Mouse (Mus musculus) neural tube, embryonic 13.5 days (tissue): ENCODE results near the gene Agpat4. TPM values are rescaled to one million over a fixed set of nuclear protein-coding genes. Genes with fewer than 3 reads are reported as not detected.
A peak's percentile ranks its signal among the peaks of the same experiment; 100 is the strongest.

Experiments used
- ATAC-seq: fragments of 200-750 bp; cut with Nextera tagmentation; 2 replicates; pipeline ENCODE4 v1.8.0; 2017; ENCODE audit warnings: low read depth, mild to moderate bottlenecking, moderate TSS enrichment, moderate library complexity
- H3K27ac ChIP-seq: fragments of 300-500 bp; sonication (generic); replicated peaks from 2 replicates; pipeline ENCODE4 v1.5.1; 2015; ENCODE audit warnings: moderate library complexity, mild to moderate bottlenecking, inconsistent platforms
- H3K27me3 ChIP-seq: fragments of 300-500 bp; sonication (generic); 2 replicates; pipeline ENCODE4 v1.6.1; 2015; ENCODE audit warnings: mild to moderate bottlenecking, inconsistent platforms
- H3K36me3 ChIP-seq: fragments of 300-500 bp; sonication (generic); 2 replicates; pipeline ENCODE4 v1.6.1; 2015; ENCODE audit warnings: mild to moderate bottlenecking, inconsistent platforms
- H3K4me1 ChIP-seq: fragments of 300-500 bp; sonication (generic); replicated peaks from 2 replicates; pipeline ENCODE4 v1.6.1; 2015; ENCODE audit warnings: inconsistent platforms
- H3K4me2 ChIP-seq: fragments of 300-500 bp; sonication (generic); 2 replicates; pipeline ENCODE4 v1.6.1; 2015; ENCODE audit warnings: inconsistent platforms, mild to moderate bottlenecking, moderate library complexity
- H3K4me3 ChIP-seq: fragments of 300-500 bp; sonication (generic); 2 replicates; pipeline ENCODE4 v1.5.1; 2015; ENCODE audit warnings: mild to moderate bottlenecking, inconsistent platforms
- H3K9ac ChIP-seq: fragments of 300-500 bp; sonication (generic); 2 replicates; pipeline ENCODE4 v1.6.1; 2015; ENCODE audit warnings: moderate library complexity, mild to moderate bottlenecking, inconsistent platforms
- H3K9me3 ChIP-seq: fragments of 300-500 bp; sonication (generic); 2 replicates; pipeline ENCODE4 v1.6.1; 2016; ENCODE audit warnings: inconsistent platforms
- WGBS: fragments of 180-500 bp; shearing (Covaris S2); methylation state at CpG from one replicate; pipeline ENCODE4 v1.1.7; 2015; 5-methylcytosine and 5-hydroxymethylcytosine counted together
- polyA plus RNA-seq: library from polyadenylated mRNA; unstranded; fragments of >200 nt; fragmentation: Nextera tagmentation; extraction: Ambion mirVana; gene quantifications from 2 replicates; pipeline ENCODE4 v1.2.1, GENCODE M21; 2015

The Agpat4 gene
- polyA plus RNA-seq, 1 experiment from 2014 or later = 41.8 TPM

GRCm38 (mm10) chr17:12163403-12163802 lies 44.9 kb downstream of the Agpat4 start:
- H3K4me1 ChIP-seq = peaks cover 29% of the 10 kb centered on the region
- ATAC-seq = no peak
- 0 out of 2 replicates have a peak, but pooled peaks cover 4% of the 10 kb centered on the region for H3K36me3 ChIP-seq
- no peaks in the 10 kb centered on the region for H3K27me3 ChIP-seq
- WGBS = 58% methylated on average over 13 of the region's 13 CpGs
- no peak overlapping the region for H3K9ac ChIP-seq
- no peak overlapping the region for H3K4me3 ChIP-seq
- no peak overlapping the region for H3K4me2 ChIP-seq
- no peaks in the 10 kb centered on the region for H3K9me3 ChIP-seq
- H3K27ac ChIP-seq = no peak overlapping the region

DNA sequence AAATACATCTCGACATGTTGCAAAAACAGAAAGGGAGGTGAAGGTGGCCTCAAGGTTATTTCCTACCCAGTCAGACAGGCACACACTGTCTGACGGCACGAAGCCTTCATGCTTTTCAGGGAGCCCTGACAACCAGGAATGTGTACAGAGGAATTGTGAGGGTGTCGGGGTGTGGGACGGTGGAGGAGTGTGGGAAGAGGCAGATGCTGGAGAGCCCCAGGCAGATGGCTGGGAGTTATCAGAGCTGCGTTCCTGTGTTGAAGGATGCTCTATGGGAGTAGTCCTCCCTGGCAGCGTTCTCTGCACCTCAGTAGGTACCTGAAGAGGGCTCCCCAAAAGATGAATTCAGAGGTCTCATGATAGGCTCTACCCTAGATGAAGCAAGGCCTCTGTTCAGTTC lies 45.4 kb downstream of the Agpat4 start:
- Histone ChIP-seq H3K9ac (no peak overlapping the region), H3K27me3 (no peaks in the 10 kb centered on the region), H3K4me2 (no peak overlapping the region), H3K4me3 (no peak overlapping the region), H3K36me3 (0 out of 2 replicates have a peak, but pooled peaks cover 4% of the 10 kb centered on the region), H3K27ac (no peak overlapping the region), H3K9me3 (no peaks in the 10 kb centered on the region), H3K4me1 (peaks cover 34% of the 10 kb centered on the region)
- no peak for ATAC-seq
- WGBS = 68% methylated on average over 7 of the region's 7 CpGs

DNA sequence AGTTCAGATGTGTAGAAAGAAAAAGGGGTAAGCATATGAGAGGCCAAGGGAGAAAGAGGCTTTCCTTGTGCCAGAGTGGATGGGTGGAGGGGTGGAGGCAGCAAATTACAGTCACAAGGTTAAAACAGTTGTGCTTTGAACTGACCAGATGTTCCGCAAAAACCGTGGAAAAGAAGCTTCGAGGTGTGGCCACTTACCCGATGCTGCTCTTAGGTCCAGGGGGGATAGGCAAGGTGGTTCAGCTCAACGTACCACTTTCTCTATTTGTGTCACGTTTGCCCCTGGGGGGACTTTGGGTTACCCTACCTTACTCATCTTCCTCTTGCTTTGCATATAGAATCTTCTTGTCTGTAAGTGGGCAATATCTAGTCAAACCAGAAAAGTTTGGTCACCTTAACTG lies 46.0 kb downstream of the Agpat4 start:
- no peak for ATAC-seq
- Histone ChIP-seq H3K27ac (no peak overlapping the region), H3K9ac (no peak overlapping the region), H3K9me3 (no peaks in the 10 kb centered on the region), H3K4me1 (peaks cover 40% of the 10 kb centered on the region), H3K4me2 (no peak overlapping the region), H3K4me3 (no peak overlapping the region), H3K36me3 (0 out of 2 replicates have a peak, but pooled peaks cover 4% of the 10 kb centered on the region), H3K27me3 (no peaks in the 10 kb centered on the region)
- WGBS = 92% methylated on average over 6 of the region's 6 CpGs

DNA sequence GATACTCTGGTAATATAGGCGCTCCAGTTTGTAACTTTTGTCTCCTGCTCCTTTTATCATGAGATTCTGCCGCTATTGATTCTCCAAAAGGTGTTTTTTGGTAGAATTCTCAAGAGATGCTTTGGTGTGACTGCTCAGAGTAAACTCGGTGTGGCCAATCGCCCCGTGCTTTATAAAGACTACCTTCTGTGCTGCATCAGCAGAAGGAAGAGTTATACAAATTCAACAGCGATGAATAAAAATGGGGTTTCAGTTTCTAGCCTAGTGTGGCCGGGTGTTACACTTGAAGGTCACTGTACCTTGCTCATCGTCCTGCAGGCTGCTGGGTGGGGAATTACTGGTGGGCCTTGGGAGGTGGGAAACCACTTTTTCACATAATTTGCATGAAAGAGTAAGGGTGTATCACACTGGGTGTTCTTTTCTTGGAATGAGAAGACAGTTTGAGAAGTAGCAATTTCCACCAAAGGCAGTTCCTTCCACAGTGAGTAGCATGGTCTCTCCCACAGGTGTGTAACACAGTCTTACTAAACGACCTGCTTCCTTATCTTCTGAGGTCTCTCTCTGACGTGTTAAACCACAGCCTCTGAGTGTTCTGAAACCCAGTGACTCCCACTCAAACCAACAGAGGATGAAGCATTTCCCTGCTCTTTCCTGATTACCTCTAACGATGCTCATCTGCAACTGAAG lies 46.6 kb downstream of the Agpat4 start:
- Histone ChIP-seq H3K27ac (no peak overlapping the region), H3K4me2 (no peak overlapping the region), H3K27me3 (no peaks in the 10 kb centered on the region), H3K36me3 (0 out of 2 replicates have a peak, but pooled peaks cover 4% of the 10 kb centered on the region), H3K9me3 (no peaks in the 10 kb centered on the region), H3K9ac (no peak overlapping the region), H3K4me1 (peaks cover 45% of the 10 kb centered on the region), H3K4me3 (no peak overlapping the region)
- 92% methylated on average over 11 of the region's 11 CpGs for WGBS
- no peak for ATAC-seq

GRCm38 (mm10) chr17:12165701-12166100 lies 47.2 kb downstream of the Agpat4 start:
- H3K4me1 ChIP-seq = peaks cover 50% of the 10 kb centered on the region
- no peak overlapping the region for H3K9ac ChIP-seq
- no peaks in the 10 kb centered on the region for H3K27me3 ChIP-seq
- H3K27ac ChIP-seq = no peak overlapping the region
- no peak overlapping the region for H3K4me2 ChIP-seq
- H3K9me3 ChIP-seq = no peaks in the 10 kb centered on the region
- no peak for ATAC-seq
- 0 out of 2 replicates have a peak, but pooled peaks cover 4% of the 10 kb centered on the region for H3K36me3 ChIP-seq
- H3K4me3 ChIP-seq = no peak overlapping the region
- 94% methylated on average over 9 of the region's 9 CpGs for WGBS

- Histone ChIP-seq H3K4me3 (no peak overlapping the region), H3K4me2 (no peak overlapping the region)
- WGBS = 42% methylated on average over 10 of the region's 10 CpGs
Observed at GRCm38 (mm10) chr17:12168536-12168935, 50.0 kb downstream of the Agpat4 start.

GRCm38 (mm10) chr17:12169326-12169836 lies 50.9 kb downstream of the Agpat4 start:
- Histone ChIP-seq H3K4me3 (no peak overlapping the region), H3K9ac (no peak overlapping the region), H3K4me2 (no peak overlapping the region), H3K27me3 (no peaks in the 10 kb centered on the region), H3K27ac (no peak overlapping the region), H3K9me3 (no peaks in the 10 kb centered on the region), H3K36me3 (peaks cover 4% of the 10 kb centered on the region; the same call in 1 of the 2 replicates), H3K4me1 (peaks cover 42% of the 10 kb centered on the region)
- peak; percentile 68 for ATAC-seq
- 56% methylated on average over 12 of the region's 12 CpGs for WGBS

More at GRCm38 (mm10) chr17:12168536-12168935, 50.0 kb downstream of the Agpat4 start:
- Histone ChIP-seq H3K36me3 (0 out of 2 replicates have a peak, but pooled peaks cover 4% of the 10 kb centered on the region), H3K4me1 (peaks cover 50% of the 10 kb centered on the region), H3K27ac (peak overlapping the region; percentile 20; the same call in 1 of the 2 replicates), H3K9ac (no peak overlapping the region), H3K27me3 (no peaks in the 10 kb centered on the region), H3K9me3 (no peaks in the 10 kb centered on the region)
- ATAC-seq = peak; percentile 66; the same call in 1 of the 2 replicates

GRCm38 (mm10) chr17:12170791-12171497 lies 52.4 kb downstream of the Agpat4 start:
- Histone ChIP-seq H3K27ac (no peak overlapping the region), H3K9me3 (no peaks in the 10 kb centered on the region), H3K36me3 (peaks cover 4% of the 10 kb centered on the region; the same call in 1 of the 2 replicates), H3K4me1 (peaks cover 46% of the 10 kb centered on the region), H3K9ac (no peak overlapping the region), H3K4me2 (no peak overlapping the region), H3K4me3 (no peak overlapping the region), H3K27me3 (no peaks in the 10 kb centered on the region)
- ATAC-seq = no peak
- WGBS = 69% methylated on average over 7 of the region's 7 CpGs

- no peaks in the 10 kb centered on the region for H3K27me3 ChIP-seq
- no peak overlapping the region for H3K4me2 ChIP-seq
- no peak overlapping the region for H3K27ac ChIP-seq
- no peak overlapping the region for H3K9ac ChIP-seq
- WGBS = 72% methylated on average over 2 of the region's 2 CpGs
- H3K9me3 ChIP-seq = 0 out of 2 replicates have a peak, but pooled peaks cover 1% of the 10 kb centered on the region
- peaks cover 4% of the 10 kb centered on the region; the same call in 1 of the 2 replicates for H3K36me3 ChIP-seq
- H3K4me1 ChIP-seq = peaks cover 46% of the 10 kb centered on the region
- no peak for ATAC-seq
- no peak overlapping the region for H3K4me3 ChIP-seq
Observed at GRCm38 (mm10) chr17:12171666-12172065, 53.2 kb downstream of the Agpat4 start.

GRCm38 (mm10) chr17:12174221-12174620 lies 55.7 kb downstream of the Agpat4 start:
- WGBS = 96% methylated on average over 5 of the region's 5 CpGs
- Histone ChIP-seq H3K4me2 (no peak overlapping the region), H3K36me3 (peaks cover 8% of the 10 kb centered on the region), H3K4me3 (no peak overlapping the region), H3K9me3 (peaks cover 8% of the 10 kb centered on the region; the same call in 1 of the 2 replicates), H3K9ac (no peak overlapping the region), H3K27ac (no peak overlapping the region), H3K4me1 (peaks cover 37% of the 10 kb centered on the region), H3K27me3 (no peaks in the 10 kb centered on the region)
- no peak for ATAC-seq

GRCm38 (mm10) chr17:12174896-12175295 lies 56.4 kb downstream of the Agpat4 start:
- Histone ChIP-seq H3K9me3 (peaks cover 8% of the 10 kb centered on the region; the same call in 1 of the 2 replicates), H3K4me2 (no peak overlapping the region), H3K4me3 (no peak overlapping the region), H3K4me1 (peaks cover 35% of the 10 kb centered on the region), H3K36me3 (peaks cover 8% of the 10 kb centered on the region), H3K9ac (no peak overlapping the region), H3K27me3 (no peaks in the 10 kb centered on the region), H3K27ac (no peak overlapping the region)
- ATAC-seq = no peak
- WGBS = 79% methylated on average over 7 of the region's 7 CpGs

- WGBS = 68% methylated on average over 4 of the region's 4 CpGs
Observed at GRCm38 (mm10) chr17:12175626-12176025, 57.1 kb downstream of the Agpat4 start.

More at GRCm38 (mm10) chr17:12175626-12176025, 57.1 kb downstream of the Agpat4 start:
- Histone ChIP-seq H3K27ac (no peak overlapping the region), H3K9ac (no peak overlapping the region), H3K9me3 (peaks cover 8% of the 10 kb centered on the region; the same call in 1 of the 2 replicates), H3K36me3 (peaks cover 8% of the 10 kb centered on the region), H3K4me1 (peaks cover 33% of the 10 kb centered on the region), H3K27me3 (no peaks in the 10 kb centered on the region), H3K4me2 (no peak overlapping the region), H3K4me3 (no peak overlapping the region)
- no peak for ATAC-seq
